Mouse (Mus musculus) kidney, adult 2 months (tissue): ENCODE data around the gene Cldn5. TPM values are rescaled to one million over a fixed set of nuclear protein-coding genes. Genes with fewer than 3 reads are reported as not detected.

ENCODE experiments used
- DNase-seq: peaks from one replicate; pipeline ENCODE4 v3.0.0; 2021
- H3K27ac ChIP-seq: fragments of 200-500 bp; 2 replicates; pipeline ENCODE4 v1.5.1; 2012; ENCODE audit warnings: low read depth, low read length, control low read depth, inconsistent platforms; ENCODE audit not compliant: insufficient read depth
- H3K27me3 ChIP-seq: fragments of 200-500 bp; replicated peaks from 2 replicates; pipeline ENCODE4 v1.6.1; 2012; ENCODE audit warnings: mild to moderate bottlenecking, moderate library complexity, low read length, inconsistent platforms; ENCODE audit not compliant: control insufficient read depth, insufficient read depth
- H3K36me3 ChIP-seq: fragments of 200-500 bp; 2 replicates; pipeline ENCODE4 v1.6.1; 2012; ENCODE audit warnings: mild to moderate bottlenecking, moderate library complexity, low read length, inconsistent platforms; ENCODE audit not compliant: control insufficient read depth, insufficient read depth
- H3K4me1 ChIP-seq: fragments of 200-500 bp; 2 replicates; pipeline ENCODE4 v1.6.1; 2011; ENCODE audit warnings: low read length; ENCODE audit not compliant: control insufficient read depth, insufficient read depth
- H3K4me3 ChIP-seq: fragments of 200-500 bp; 2 replicates; pipeline ENCODE4 v1.5.1; 2011; ENCODE audit warnings: mild to moderate bottlenecking, low read depth, low read length, control low read depth; ENCODE audit not compliant: insufficient read depth
- CTCF ChIP-seq: fragments of 200-500 bp; conservative IDR thresholded peaks from 2 replicates; pipeline ENCODE4 v1.5.1; 2011; ENCODE audit warnings: low read depth, mild to moderate bottlenecking, control low read depth, low read length, moderate library complexity, mixed read lengths; ENCODE audit not compliant: insufficient read depth, insufficient read length
- POLR2A ChIP-seq: fragments of 200-500 bp; IDR thresholded peaks from one replicate; pipeline ENCODE4 v1.6.1; 2011; ENCODE audit warnings: low read depth, low read length, control low read depth
- WGBS: fragments of 180-500 bp; shearing (Covaris S2); methylation state at CpG from one replicate; pipeline ENCODE4 v1.1.7; 2018; 5-methylcytosine and 5-hydroxymethylcytosine counted together
- polyA plus RNA-seq: library from polyadenylated mRNA; depleted of rRNA; stranded (reverse); fragments of >200 nt; gene quantifications from 2 replicates; pipeline ENCODE4 v1.2.3, GENCODE M21; 2012

The Cldn5 gene
- polyA plus RNA-seq, 1 experiment, result 28.1 TPM

- no peaks in the 10 kb centered on the region for H3K27me3 ChIP-seq
- H3K4me1 ChIP-seq, result no peaks in the 10 kb centered on the region
- TF ChIP-seq CTCF (no peak), POLR2A (no peak)
- H3K27ac ChIP-seq, result no peak overlapping the region
- no peak for DNase-seq
- no peaks in the 10 kb centered on the region for H3K36me3 ChIP-seq
- 83% methylated on average over 10 of the region's 10 CpGs for WGBS
- no peak overlapping the region for H3K4me3 ChIP-seq
Measured at GRCm38 (mm10) chr16:18788627-18789406, 12.2 kb downstream of the Cldn5 start.

- Histone ChIP-seq H3K36me3 (no peaks in the 10 kb centered on the region), H3K4me3 (no peak overlapping the region), H3K4me1 (no peaks in the 10 kb centered on the region), H3K27me3 (no peaks in the 10 kb centered on the region), H3K27ac (no peak overlapping the region)
- DNase-seq, result no peak
- 94% methylated on average over 11 of the region's 11 CpGs for WGBS
- TF ChIP-seq CTCF (no peak), POLR2A (no peak)
Measured at GRCm38 (mm10) chr16:18795223-18795899, 18.7 kb downstream of the Cldn5 start.

- Histone ChIP-seq H3K36me3 (no peaks in the 10 kb centered on the region), H3K27ac (no peak overlapping the region), H3K4me3 (no peak overlapping the region), H3K27me3 (no peaks in the 10 kb centered on the region), H3K4me1 (no peaks in the 10 kb centered on the region)
- WGBS, result 94% methylated on average over 7 of the region's 7 CpGs
- no peak for DNase-seq
- no peak for TF ChIP-seq POLR2A
- no peak for TF ChIP-seq CTCF
Measured at GRCm38 (mm10) chr16:18796645-18797044, 20.0 kb downstream of the Cldn5 start.

- Histone ChIP-seq H3K4me3 (no peak overlapping the region), H3K27me3 (no peaks in the 10 kb centered on the region), H3K4me1 (no peaks in the 10 kb centered on the region), H3K27ac (no peak overlapping the region), H3K36me3 (no peaks in the 10 kb centered on the region)
- no peak for TF ChIP-seq CTCF
- no peak for DNase-seq
- WGBS, result 94% methylated on average over 5 of the region's 5 CpGs
Measured at GRCm38 (mm10) chr16:18798151-18798550, 21.5 kb downstream of the Cldn5 start.

GRCm38 (mm10) chr16:18798841-18799240, 22.2 kb downstream of the Cldn5 start:
- Histone ChIP-seq H3K36me3 (no peaks in the 10 kb centered on the region), H3K27me3 (no peaks in the 10 kb centered on the region), H3K4me1 (no peaks in the 10 kb centered on the region), H3K27ac (no peak overlapping the region), H3K4me3 (no peak overlapping the region)
- TF ChIP-seq POLR2A, result no peak
- peak; percentile 88 for TF ChIP-seq CTCF
- peak; percentile 66 for DNase-seq
- WGBS, result 60% methylated on average over 2 of the region's 2 CpGs

- Histone ChIP-seq H3K27me3 (no peaks in the 10 kb centered on the region), H3K4me3 (no peak overlapping the region), H3K4me1 (no peaks in the 10 kb centered on the region), H3K27ac (no peak overlapping the region), H3K36me3 (no peaks in the 10 kb centered on the region)
- 80% methylated on average over 2 of the region's 2 CpGs for WGBS
- TF ChIP-seq CTCF, result no peak
- TF ChIP-seq POLR2A, result no peak
- peak; percentile 61 for DNase-seq
Measured at GRCm38 (mm10) chr16:18805746-18806145, 29.1 kb downstream of the Cldn5 start.

- DNase-seq, result no peak
- 92% methylated on average over 5 of the region's 5 CpGs for WGBS
- TF ChIP-seq CTCF (no peak), POLR2A (no peak)
- H3K27me3 ChIP-seq, result no peaks in the 10 kb centered on the region
- H3K4me1 ChIP-seq, result peaks cover 10% of the 10 kb centered on the region; the same call in 1 of the 2 replicates
- no peak overlapping the region for H3K27ac ChIP-seq
- no peak overlapping the region for H3K4me3 ChIP-seq
- no peaks in the 10 kb centered on the region for H3K36me3 ChIP-seq
Measured at GRCm38 (mm10) chr16:18809001-18809400, 32.4 kb downstream of the Cldn5 start.
